Mouse (Mus musculus) liver, embryonic 13.5 days (tissue): ENCODE results near the gene Tmem117. TPM values are rescaled to one million over a fixed set of nuclear protein-coding genes. Genes with fewer than 3 reads are reported as not detected.

Experiments
- ATAC-seq: fragments of 200-750 bp; cut with Nextera tagmentation; 2 replicates; pipeline ENCODE4 v1.8.0; 2017; ENCODE audit warnings: low read depth, mild to moderate bottlenecking, moderate number of reproducible peaks, moderate library complexity
- DNase-seq: peaks from one replicate; pipeline ENCODE4 v3.0.0; 2022
- H3K27ac ChIP-seq: fragments of 300-500 bp; sonication (generic); 2 replicates; pipeline ENCODE4 v1.5.1; 2015; ENCODE audit warnings: moderate library complexity, mild to moderate bottlenecking, inconsistent platforms
- H3K27me3 ChIP-seq: fragments of 300-500 bp; sonication (generic); 2 replicates; pipeline ENCODE4 v1.6.1; 2015; ENCODE audit warnings: mild to moderate bottlenecking, inconsistent platforms
- H3K36me3 ChIP-seq: fragments of 300-500 bp; sonication (generic); 2 replicates; pipeline ENCODE4 v1.6.1; 2015; ENCODE audit warnings: mild to moderate bottlenecking, inconsistent platforms
- H3K4me1 ChIP-seq: fragments of 300-500 bp; sonication (generic); replicated peaks from 2 replicates; pipeline ENCODE4 v1.6.1; 2015; ENCODE audit warnings: inconsistent platforms
- H3K4me2 ChIP-seq: fragments of 300-500 bp; sonication (generic); 2 replicates; pipeline ENCODE4 v1.6.1; 2015; ENCODE audit warnings: inconsistent platforms, mild to moderate bottlenecking, moderate library complexity
- H3K4me3 ChIP-seq: fragments of 300-500 bp; sonication (generic); replicated peaks from 2 replicates; pipeline ENCODE4 v1.5.1; 2015; ENCODE audit warnings: mild to moderate bottlenecking, inconsistent platforms
- H3K9ac ChIP-seq: fragments of 300-500 bp; sonication (generic); 2 replicates; pipeline ENCODE4 v1.6.1; 2015; ENCODE audit warnings: mild to moderate bottlenecking, inconsistent platforms
- H3K9me3 ChIP-seq: fragments of 300-500 bp; sonication (generic); replicated peaks from 2 replicates; pipeline ENCODE4 v1.6.1; 2016; ENCODE audit warnings: inconsistent platforms
- WGBS: fragments of 180-500 bp; shearing (Covaris S2); methylation state at CpG from one replicate; pipeline ENCODE4 v1.1.7; 2015; ENCODE audit not compliant: insufficient replicate concordance; 5-methylcytosine and 5-hydroxymethylcytosine counted together
- polyA plus RNA-seq: library from polyadenylated mRNA; unstranded; fragments of >200 nt; fragmentation: Nextera tagmentation; extraction: Ambion mirVana; gene quantifications from 2 replicates; pipeline ENCODE4 v1.2.1, GENCODE M21; 2015

The Tmem117 gene
- polyA plus RNA-seq, 1 experiment from 2014 or later = 0.07 TPM

GRCm38 (mm10) chr15:94776119-94777069 lies 147.4 kb downstream of the Tmem117 start:
- H3K4me2 ChIP-seq = no peak overlapping the region
- no peaks in the 10 kb centered on the region for H3K36me3 ChIP-seq
- no peaks in the 10 kb centered on the region for H3K9me3 ChIP-seq
- no peak overlapping the region for H3K9ac ChIP-seq
- H3K4me1 ChIP-seq = no peaks in the 10 kb centered on the region
- WGBS = 67% methylated on average over 17 of the region's 17 CpGs
- no peak for ATAC-seq
- H3K4me3 ChIP-seq = no peak overlapping the region
- DNase-seq = no peak
- H3K27ac ChIP-seq = no peak overlapping the region
- H3K27me3 ChIP-seq = no peaks in the 10 kb centered on the region

- 66% methylated on average over 1 of the region's 1 CpGs for WGBS
- no peak for DNase-seq
- H3K9me3 ChIP-seq = no peaks in the 10 kb centered on the region
- H3K9ac ChIP-seq = no peak overlapping the region
- H3K4me2 ChIP-seq = no peak overlapping the region
- H3K36me3 ChIP-seq = no peaks in the 10 kb centered on the region
- no peaks in the 10 kb centered on the region for H3K4me1 ChIP-seq
- ATAC-seq = no peak
- H3K27ac ChIP-seq = no peak overlapping the region
- no peaks in the 10 kb centered on the region for H3K27me3 ChIP-seq
- no peak overlapping the region for H3K4me3 ChIP-seq
These were observed 152.5 kb downstream of the Tmem117 start for GRCm38 (mm10) chr15:94781556-94781955.

GRCm38 (mm10) chr15:94793455-94793854 lies 164.4 kb downstream of the Tmem117 start:
- no peak for DNase-seq
- WGBS = 62% methylated on average over 8 of the region's 8 CpGs
- H3K9ac ChIP-seq = no peak overlapping the region
- H3K27me3 ChIP-seq = no peaks in the 10 kb centered on the region
- no peak for ATAC-seq
- no peaks in the 10 kb centered on the region for H3K4me1 ChIP-seq
- H3K36me3 ChIP-seq = no peaks in the 10 kb centered on the region
- H3K9me3 ChIP-seq = peaks cover 10% of the 10 kb centered on the region; the same call in 1 of the 2 replicates
- no peak overlapping the region for H3K4me3 ChIP-seq
- no peak overlapping the region for H3K27ac ChIP-seq
- no peak overlapping the region for H3K4me2 ChIP-seq

- Histone ChIP-seq H3K9ac (no peak overlapping the region), H3K4me2 (no peak overlapping the region), H3K4me1 (no peaks in the 10 kb centered on the region), H3K27ac (no peak overlapping the region), H3K9me3 (peaks cover 10% of the 10 kb centered on the region; the same call in 1 of the 2 replicates), H3K27me3 (no peaks in the 10 kb centered on the region), H3K36me3 (no peaks in the 10 kb centered on the region), H3K4me3 (no peak overlapping the region)
- DNase-seq (no peak), ATAC-seq (no peak)
- WGBS = 66% methylated on average over 4 of the region's 4 CpGs
These were observed 166.5 kb downstream of the Tmem117 start for GRCm38 (mm10) chr15:94795484-94795883.

- Histone ChIP-seq H3K4me1 (no peaks in the 10 kb centered on the region), H3K36me3 (no peaks in the 10 kb centered on the region), H3K4me3 (no peak overlapping the region), H3K9ac (no peak overlapping the region), H3K9me3 (peaks cover 16% of the 10 kb centered on the region; the same call in 1 of the 2 replicates), H3K27ac (no peak overlapping the region), H3K4me2 (no peak overlapping the region), H3K27me3 (no peaks in the 10 kb centered on the region)
- ATAC-seq (no peak), DNase-seq (no peak)
- WGBS = 40% methylated on average over 3 of the region's 3 CpGs
These were observed 169.2 kb downstream of the Tmem117 start for GRCm38 (mm10) chr15:94798236-94798635.

- Histone ChIP-seq H3K36me3 (no peaks in the 10 kb centered on the region), H3K27ac (no peak overlapping the region), H3K27me3 (no peaks in the 10 kb centered on the region), H3K4me2 (no peak overlapping the region), H3K4me3 (no peak overlapping the region), H3K9me3 (peaks cover 10% of the 10 kb centered on the region; the same call in 1 of the 2 replicates), H3K4me1 (no peaks in the 10 kb centered on the region), H3K9ac (no peak overlapping the region)
- ATAC-seq (no peak), DNase-seq (no peak)
- WGBS = 58% methylated on average over 8 of the region's 8 CpGs
These were observed 172.4 kb downstream of the Tmem117 start for GRCm38 (mm10) chr15:94801462-94801861.

- no peak overlapping the region for H3K4me2 ChIP-seq
- 0 out of 2 replicates have a peak, but pooled peaks cover 7% of the 10 kb centered on the region for H3K9me3 ChIP-seq
- H3K4me1 ChIP-seq = no peaks in the 10 kb centered on the region
- H3K36me3 ChIP-seq = no peaks in the 10 kb centered on the region
- DNase-seq (no peak), ATAC-seq (no peak)
- H3K4me3 ChIP-seq = no peak overlapping the region
- 67% methylated on average over 17 of the region's 17 CpGs for WGBS
- no peak overlapping the region for H3K9ac ChIP-seq
- H3K27ac ChIP-seq = no peak overlapping the region
- H3K27me3 ChIP-seq = no peaks in the 10 kb centered on the region
These were observed 173.8 kb downstream of the Tmem117 start for GRCm38 (mm10) chr15:94802820-94803219.

- Histone ChIP-seq H3K9me3 (peaks cover 7% of the 10 kb centered on the region; the same call in 1 of the 2 replicates), H3K4me2 (no peak overlapping the region), H3K4me1 (no peaks in the 10 kb centered on the region), H3K27me3 (no peaks in the 10 kb centered on the region), H3K4me3 (no peak overlapping the region), H3K36me3 (no peaks in the 10 kb centered on the region), H3K27ac (no peak overlapping the region), H3K9ac (no peak overlapping the region)
- ATAC-seq (no peak), DNase-seq (no peak)
- 57% methylated on average over 17 of the region's 17 CpGs for WGBS
These were observed 174.8 kb downstream of the Tmem117 start for GRCm38 (mm10) chr15:94803624-94804342.

- Histone ChIP-seq H3K4me3 (no peak overlapping the region), H3K27ac (no peak overlapping the region), H3K36me3 (no peaks in the 10 kb centered on the region), H3K9ac (no peak overlapping the region), H3K9me3 (peaks cover 9% of the 10 kb centered on the region; the same call in 1 of the 2 replicates), H3K4me2 (no peak overlapping the region), H3K27me3 (no peaks in the 10 kb centered on the region), H3K4me1 (no peaks in the 10 kb centered on the region)
- ATAC-seq = no peak
- WGBS = 57% methylated on average over 3 of the region's 3 CpGs
- no peak for DNase-seq
These were observed 177.0 kb downstream of the Tmem117 start for GRCm38 (mm10) chr15:94806005-94806404.

- ATAC-seq (no peak), DNase-seq (no peak)
- no peaks in the 10 kb centered on the region for H3K4me1 ChIP-seq
- no peak overlapping the region for H3K4me3 ChIP-seq
- H3K27me3 ChIP-seq = no peaks in the 10 kb centered on the region
- 68% methylated on average over 5 of the region's 5 CpGs for WGBS
- H3K36me3 ChIP-seq = no peaks in the 10 kb centered on the region
- no peak overlapping the region for H3K4me2 ChIP-seq
- no peak overlapping the region for H3K9ac ChIP-seq
- peaks cover 8% of the 10 kb centered on the region; the same call in 1 of the 2 replicates for H3K9me3 ChIP-seq
- H3K27ac ChIP-seq = no peak overlapping the region
These were observed 182.5 kb downstream of the Tmem117 start for GRCm38 (mm10) chr15:94811550-94811949.
